Mouse (Mus musculus) liver, embryonic 13.5 days (tissue): ENCODE data around the gene Wdr63. TPM values are rescaled to one million over a fixed set of nuclear protein-coding genes. Genes with fewer than 3 reads are reported as not detected.

Experiments
- ATAC-seq: fragments of 200-750 bp; cut with Nextera tagmentation; 2 replicates; pipeline ENCODE4 v1.8.0; 2017; ENCODE audit warnings: low read depth, mild to moderate bottlenecking, moderate number of reproducible peaks, moderate library complexity
- DNase-seq: peaks from one replicate; pipeline ENCODE4 v3.0.0; 2022
- H3K27ac ChIP-seq: fragments of 300-500 bp; sonication (generic); 2 replicates; pipeline ENCODE4 v1.5.1; 2015; ENCODE audit warnings: moderate library complexity, mild to moderate bottlenecking, inconsistent platforms
- H3K27me3 ChIP-seq: fragments of 300-500 bp; sonication (generic); 2 replicates; pipeline ENCODE4 v1.6.1; 2015; ENCODE audit warnings: mild to moderate bottlenecking, inconsistent platforms
- H3K36me3 ChIP-seq: fragments of 300-500 bp; sonication (generic); 2 replicates; pipeline ENCODE4 v1.6.1; 2015; ENCODE audit warnings: mild to moderate bottlenecking, inconsistent platforms
- H3K4me1 ChIP-seq: fragments of 300-500 bp; sonication (generic); replicated peaks from 2 replicates; pipeline ENCODE4 v1.6.1; 2015; ENCODE audit warnings: inconsistent platforms
- H3K4me2 ChIP-seq: fragments of 300-500 bp; sonication (generic); 2 replicates; pipeline ENCODE4 v1.6.1; 2015; ENCODE audit warnings: inconsistent platforms, mild to moderate bottlenecking, moderate library complexity
- H3K4me3 ChIP-seq: fragments of 300-500 bp; sonication (generic); replicated peaks from 2 replicates; pipeline ENCODE4 v1.5.1; 2015; ENCODE audit warnings: mild to moderate bottlenecking, inconsistent platforms
- H3K9ac ChIP-seq: fragments of 300-500 bp; sonication (generic); 2 replicates; pipeline ENCODE4 v1.6.1; 2015; ENCODE audit warnings: mild to moderate bottlenecking, inconsistent platforms
- H3K9me3 ChIP-seq: fragments of 300-500 bp; sonication (generic); replicated peaks from 2 replicates; pipeline ENCODE4 v1.6.1; 2016; ENCODE audit warnings: inconsistent platforms
- WGBS: fragments of 180-500 bp; shearing (Covaris S2); methylation state at CpG from one replicate; pipeline ENCODE4 v1.1.7; 2015; ENCODE audit not compliant: insufficient replicate concordance; 5-methylcytosine and 5-hydroxymethylcytosine counted together
- polyA plus RNA-seq: library from polyadenylated mRNA; unstranded; fragments of >200 nt; fragmentation: Nextera tagmentation; extraction: Ambion mirVana; gene quantifications from 2 replicates; pipeline ENCODE4 v1.2.1, GENCODE M21; 2015

Gene Wdr63
- polyA plus RNA-seq, 1 experiment from 2014 or later, result 0.35 TPM

GRCm38 (mm10) chr3:146028406-146028805 is 79.5 kb downstream of the Wdr63 start:
- H3K9ac ChIP-seq, result no peak overlapping the region
- H3K4me3 ChIP-seq, result no peak overlapping the region
- DNase-seq (no peak), ATAC-seq (no peak)
- H3K36me3 ChIP-seq, result no peaks in the 10 kb centered on the region
- no peaks in the 10 kb centered on the region for H3K9me3 ChIP-seq
- no peak overlapping the region; the same call in 1 of the 2 replicates for H3K27ac ChIP-seq
- H3K4me1 ChIP-seq, result peaks cover 12% of the 10 kb centered on the region
- no peak overlapping the region for H3K4me2 ChIP-seq
- H3K27me3 ChIP-seq, result no peaks in the 10 kb centered on the region
- 73% methylated on average over 2 of the region's 2 CpGs for WGBS

GRCm38 (mm10) chr3:146027116-146027515 is 80.8 kb downstream of the Wdr63 start:
- no peaks in the 10 kb centered on the region for H3K27me3 ChIP-seq
- peaks cover 12% of the 10 kb centered on the region for H3K4me1 ChIP-seq
- no peak overlapping the region for H3K9ac ChIP-seq
- no peak overlapping the region for H3K4me2 ChIP-seq
- H3K9me3 ChIP-seq, result no peaks in the 10 kb centered on the region
- no peak for ATAC-seq
- DNase-seq, result no peak
- no peaks in the 10 kb centered on the region for H3K36me3 ChIP-seq
- WGBS, result 28% methylated on average over 6 of the region's 6 CpGs
- H3K27ac ChIP-seq, result peak overlapping the region; percentile 54
- H3K4me3 ChIP-seq, result no peak overlapping the region

- 75% methylated on average over 6 of the region's 6 CpGs for WGBS
Measured at GRCm38 (mm10) chr3:146025499-146025898, 82.4 kb downstream of the Wdr63 start.

GRCm38 (mm10) chr3:146024746-146025145 is 83.2 kb downstream of the Wdr63 start:
- H3K36me3 ChIP-seq, result no peaks in the 10 kb centered on the region
- ATAC-seq (no peak), DNase-seq (no peak)
- WGBS, result 77% methylated on average over 7 of the region's 7 CpGs
- peaks cover 12% of the 10 kb centered on the region for H3K4me1 ChIP-seq
- H3K27me3 ChIP-seq, result no peaks in the 10 kb centered on the region
- no peak overlapping the region for H3K9ac ChIP-seq
- H3K27ac ChIP-seq, result no peak overlapping the region
- H3K4me3 ChIP-seq, result no peak overlapping the region
- H3K4me2 ChIP-seq, result no peak overlapping the region
- no peaks in the 10 kb centered on the region for H3K9me3 ChIP-seq

More at GRCm38 (mm10) chr3:146025499-146025898, 82.4 kb downstream of the Wdr63 start:
- no peak for ATAC-seq
- no peak overlapping the region for H3K4me3 ChIP-seq
- DNase-seq, result no peak
- no peak overlapping the region for H3K4me2 ChIP-seq
- no peaks in the 10 kb centered on the region for H3K9me3 ChIP-seq
- H3K27me3 ChIP-seq, result no peaks in the 10 kb centered on the region
- peaks cover 12% of the 10 kb centered on the region for H3K4me1 ChIP-seq
- no peak overlapping the region for H3K27ac ChIP-seq
- H3K9ac ChIP-seq, result no peak overlapping the region
- no peaks in the 10 kb centered on the region for H3K36me3 ChIP-seq

- Histone ChIP-seq H3K4me2 (no peak overlapping the region), H3K4me1 (peaks cover under 1% of the 10 kb centered on the region; the same call in 1 of the 2 replicates), H3K27me3 (no peaks in the 10 kb centered on the region), H3K9me3 (no peaks in the 10 kb centered on the region), H3K27ac (no peak overlapping the region), H3K4me3 (no peak overlapping the region), H3K9ac (no peak overlapping the region), H3K36me3 (peaks cover 3% of the 10 kb centered on the region; the same call in 1 of the 2 replicates)
- DNase-seq, result no peak
- WGBS, result 73% methylated on average over 9 of the region's 9 CpGs
- no peak for ATAC-seq
Measured at GRCm38 (mm10) chr3:146022232-146022631, 85.7 kb downstream of the Wdr63 start.

GRCm38 (mm10) chr3:146017521-146017920 is 90.4 kb downstream of the Wdr63 start:
- ATAC-seq (no peak), DNase-seq (no peak)
- Histone ChIP-seq H3K4me2 (no peak overlapping the region), H3K27ac (no peak overlapping the region), H3K4me3 (no peak overlapping the region), H3K4me1 (no peaks in the 10 kb centered on the region), H3K27me3 (no peaks in the 10 kb centered on the region), H3K9me3 (no peaks in the 10 kb centered on the region), H3K9ac (no peak overlapping the region), H3K36me3 (peaks cover 16% of the 10 kb centered on the region)
- 67% methylated on average over 9 of the region's 9 CpGs for WGBS

- Histone ChIP-seq H3K36me3 (peaks cover 16% of the 10 kb centered on the region), H3K9me3 (no peaks in the 10 kb centered on the region)
- no peak for DNase-seq
Measured at GRCm38 (mm10) chr3:146016979-146017378, 91.0 kb downstream of the Wdr63 start.

GRCm38 (mm10) chr3:146014321-146014720 is 93.6 kb downstream of the Wdr63 start:
- no peak for DNase-seq
- no peaks in the 10 kb centered on the region for H3K4me1 ChIP-seq
- H3K27me3 ChIP-seq, result no peaks in the 10 kb centered on the region
- no peaks in the 10 kb centered on the region for H3K9me3 ChIP-seq
- H3K4me2 ChIP-seq, result no peak overlapping the region
- ATAC-seq, result no peak
- peaks cover 16% of the 10 kb centered on the region for H3K36me3 ChIP-seq
- H3K27ac ChIP-seq, result no peak overlapping the region
- H3K4me3 ChIP-seq, result no peak overlapping the region
- 83% methylated on average over 12 of the region's 12 CpGs for WGBS
- H3K9ac ChIP-seq, result no peak overlapping the region

More at GRCm38 (mm10) chr3:146016979-146017378, 91.0 kb downstream of the Wdr63 start:
- Histone ChIP-seq H3K4me3 (no peak overlapping the region), H3K9ac (no peak overlapping the region), H3K27me3 (no peaks in the 10 kb centered on the region), H3K4me1 (no peaks in the 10 kb centered on the region), H3K4me2 (no peak overlapping the region), H3K27ac (no peak overlapping the region)
- ATAC-seq, result no peak
- WGBS, result 79% methylated on average over 13 of the region's 13 CpGs

- no peaks in the 10 kb centered on the region for H3K27me3 ChIP-seq
- no peak overlapping the region for H3K27ac ChIP-seq
- H3K4me1 ChIP-seq, result no peaks in the 10 kb centered on the region
- H3K9me3 ChIP-seq, result no peaks in the 10 kb centered on the region
- 81% methylated on average over 7 of the region's 7 CpGs for WGBS
- peaks cover 19% of the 10 kb centered on the region for H3K36me3 ChIP-seq
- DNase-seq, result no peak
- H3K4me3 ChIP-seq, result no peak overlapping the region
- no peak overlapping the region for H3K9ac ChIP-seq
- no peak for ATAC-seq
- no peak overlapping the region for H3K4me2 ChIP-seq
Measured at GRCm38 (mm10) chr3:146013490-146013889, 94.4 kb downstream of the Wdr63 start.

- no peak overlapping the region for H3K27ac ChIP-seq
- H3K36me3 ChIP-seq, result peaks cover 19% of the 10 kb centered on the region
Measured at GRCm38 (mm10) chr3:146011544-146012218, 96.2 kb downstream of the Wdr63 start.

GRCm38 (mm10) chr3:146010751-146011150 is 97.2 kb downstream of the Wdr63 start:
- no peak overlapping the region for H3K4me2 ChIP-seq
- no peak overlapping the region for H3K4me3 ChIP-seq
- no peak overlapping the region for H3K9ac ChIP-seq
- no peaks in the 10 kb centered on the region for H3K4me1 ChIP-seq
- no peak overlapping the region for H3K27ac ChIP-seq
- DNase-seq (no peak), ATAC-seq (no peak)
- H3K9me3 ChIP-seq, result no peaks in the 10 kb centered on the region
- H3K27me3 ChIP-seq, result no peaks in the 10 kb centered on the region
- H3K36me3 ChIP-seq, result peaks cover 14% of the 10 kb centered on the region
- 82% methylated on average over 4 of the region's 4 CpGs for WGBS

More at GRCm38 (mm10) chr3:146011544-146012218, 96.2 kb downstream of the Wdr63 start:
- Histone ChIP-seq H3K4me3 (no peak overlapping the region), H3K4me2 (no peak overlapping the region), H3K4me1 (no peaks in the 10 kb centered on the region), H3K9ac (no peak overlapping the region), H3K27me3 (no peaks in the 10 kb centered on the region), H3K9me3 (no peaks in the 10 kb centered on the region)
- no peak for ATAC-seq
- no peak for DNase-seq
- WGBS, result 60% methylated on average over 8 of the region's 8 CpGs
